Mouse (Mus musculus): Measurements from ENCODE around the gene Trdmt1. TPM values are rescaled to one million over a fixed set of nuclear protein-coding genes. Genes with fewer than 3 reads are reported as not detected.

Trdmt1 gene
- 10 to 100 TPM in 1 of 2 experiments, 1 to 10 TPM in 1; 8.3 to 11.7 TPM for total RNA-seq (2023)

GRCm38 (mm10) chr2:13544193-13544824, at the start of gene Trdmt1:
Gene Trdmt1, minus strand, starts transcription at chr2:13544668.

DNA sequence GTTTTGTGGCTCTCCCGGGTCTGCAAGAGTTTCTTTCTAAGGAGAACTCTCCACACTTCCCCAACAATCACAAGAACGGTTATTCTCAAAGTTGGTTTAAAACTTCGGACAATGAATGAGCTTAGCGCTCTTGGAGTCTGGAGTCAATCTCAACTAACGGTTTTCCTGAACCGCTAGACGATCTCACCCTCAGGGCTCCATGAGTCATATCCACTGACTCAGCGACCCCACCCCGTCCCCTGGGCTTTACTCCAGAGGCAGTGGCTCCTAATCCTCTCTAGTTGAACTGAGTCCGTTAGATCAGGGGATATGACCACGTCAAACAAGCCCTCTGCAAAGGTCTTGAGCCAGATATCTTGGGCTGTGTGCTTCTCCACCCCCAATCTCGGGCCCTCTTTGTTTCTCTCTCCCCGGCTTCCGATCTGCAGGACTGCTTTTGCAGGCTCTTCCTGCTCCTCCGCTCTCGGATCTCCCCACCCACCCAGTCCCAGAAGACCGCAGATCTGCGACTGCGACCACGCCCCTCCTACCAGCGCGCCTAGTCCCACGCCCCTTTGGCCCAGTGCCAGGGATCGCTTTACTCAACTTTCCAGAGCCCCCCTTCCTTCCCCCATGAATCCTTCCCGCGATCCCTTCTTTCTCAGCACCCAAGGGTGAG, 29.1 kb upstream of the Trdmt1 start, which contains the start of gene Vim:
Vim (plus strand) TSS at position 520 of the 658 bp plus-strand sequence.

GRCm38 (mm10) chr2:13491734-13492133, 52.7 kb downstream of the Trdmt1 start, which contains the start of gene Cubn:
Gene Cubn, minus strand, starts transcription at chr2:13491813.

Other genes starting within 250 kb of the Trdmt1 start
- not detected for gene Cubn, start 52.9 kb downstream of the Trdmt1 start, total RNA-seq (2023)
- gene Vim, start 29.3 kb upstream of the Trdmt1 start, total RNA-seq (2023), result 1,000 to 10,000 TPM; 1,496 to 1,627 TPM
- gene St8sia6, start 249.4 kb upstream of the Trdmt1 start, total RNA-seq (2023), result 1 to 10 TPM; 3.3 to 4.6 TPM

Measured in neutrophil, adult 59 days (primary cell).